Mouse (Mus musculus) G1E (cell line): ENCODE results near the gene Cc2d1a.

ENCODE experiments used
- CTCF ChIP-seq: IDR thresholded peaks from 2 replicates; pipeline ENCODE4 v1.5.1; 2012; ENCODE audit warnings: low read depth, low read length, inconsistent platforms, mixed read lengths
- GATA1 ChIP-seq: IDR thresholded peaks from 2 replicates; pipeline ENCODE4 v1.6.1; 2012; ENCODE audit warnings: borderline replicate concordance, low read length, inconsistent platforms, mixed read lengths
- GATA2 ChIP-seq: IDR thresholded peaks from 2 replicates; pipeline ENCODE4 v1.6.1; 2012; ENCODE audit warnings: low read depth, low read length, inconsistent platforms, borderline replicate concordance
- POLR2AphosphoS5 ChIP-seq: IDR thresholded peaks from 2 replicates; pipeline ENCODE4 v1.6.1; 2012; ENCODE audit warnings: low read depth, low read length, inconsistent platforms; ENCODE audit not compliant: insufficient replicate concordance
- TAL1 ChIP-seq: conservative IDR thresholded peaks from 2 replicates; pipeline ENCODE4 v1.6.1; 2012; ENCODE audit warnings: low read depth, low read length, inconsistent platforms, mixed read lengths

DNA sequence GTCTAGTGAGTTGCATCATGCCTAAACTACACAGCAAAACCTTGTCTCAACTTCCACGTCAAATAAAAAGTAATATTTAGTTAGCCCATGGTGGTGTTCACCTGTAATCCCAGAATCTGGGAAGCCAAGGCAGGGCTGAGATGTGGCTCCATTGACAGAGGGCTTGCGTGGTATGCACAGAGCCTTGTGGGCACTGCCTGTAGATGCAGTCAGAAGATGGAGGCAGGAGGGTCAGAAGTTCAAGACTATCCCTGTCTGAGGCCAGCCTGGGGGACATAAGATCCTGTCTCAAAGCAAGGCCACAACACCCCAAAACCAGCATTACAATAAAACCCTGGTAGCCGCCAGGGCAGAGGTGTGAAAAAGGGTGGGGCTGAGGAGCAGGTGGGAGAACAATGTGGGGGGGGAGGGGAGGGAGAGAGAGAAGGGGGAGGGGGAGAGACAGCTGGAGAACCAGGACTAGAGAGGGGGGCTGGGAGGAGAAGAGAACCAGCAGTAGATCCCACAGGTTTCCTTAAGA, 46.5 kb upstream of the Cc2d1a start:
- TF ChIP-seq CTCF (no peak), GATA1 (no peak), POLR2AphosphoS5 (no peak), TAL1 (no peak), GATA2 (no peak)
